Mouse (Mus musculus) embryo, embryonic 10 days (tissue): ENCODE data around the gene Cenpu.

Experiments
- DNase-seq: peaks from one replicate; pipeline ENCODE4 v3.0.0-alpha.2; 2015; ENCODE audit warnings: low spot score

Cenpu gene

GRCm38 (mm10) chr8:46551615-46552440, at the start of gene Cenpu:
Gene Cenpu (plus strand): TSS chr8:46552028.
- DNase-seq: peak; percentile 98

GRCm38 (mm10) chr8:46502333-46503071, 49.3 kb upstream of the Cenpu start:
- no peak for DNase-seq

DNA sequence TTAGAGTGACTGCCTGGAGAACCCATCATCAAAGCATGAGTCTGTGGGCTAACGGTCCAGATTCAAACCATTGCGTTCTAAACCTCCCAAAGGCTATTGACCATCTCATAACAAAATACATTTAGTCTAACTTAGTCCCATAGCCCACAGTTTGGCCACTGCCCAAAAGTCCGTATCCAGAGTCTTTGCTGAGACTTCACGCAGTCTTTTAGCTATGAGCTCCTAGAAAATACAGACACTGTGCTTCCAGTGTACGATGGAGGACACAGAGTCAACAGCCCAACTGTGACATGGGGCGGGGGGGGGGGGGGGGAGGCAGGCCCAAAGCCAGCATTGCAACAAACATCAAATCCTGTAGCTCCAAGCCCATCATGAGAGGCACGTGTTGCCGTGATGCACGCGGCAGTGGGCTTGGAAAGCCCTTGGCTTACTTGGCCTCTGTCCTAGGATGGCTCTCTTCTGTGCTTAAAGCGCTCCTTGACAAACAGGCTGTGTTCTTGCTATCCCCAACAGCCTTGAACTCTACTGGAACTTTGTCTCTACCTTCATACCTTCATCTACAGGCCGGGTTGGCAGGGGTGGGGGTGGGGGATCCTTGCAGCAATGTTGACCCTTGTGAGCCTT, 48.6 kb upstream of the Cenpu start:
- no peak for DNase-seq

- DNase-seq: peak; percentile 20
These were observed 47.6 kb upstream of the Cenpu start for GRCm38 (mm10) chr8:46504196-46504595.

GRCm38 (mm10) chr8:46508488-46509395, 43.1 kb upstream of the Cenpu start:
- no peak for DNase-seq

GRCm38 (mm10) chr8:46509474-46509873, 42.4 kb upstream of the Cenpu start:
- no peak for DNase-seq

DNA sequence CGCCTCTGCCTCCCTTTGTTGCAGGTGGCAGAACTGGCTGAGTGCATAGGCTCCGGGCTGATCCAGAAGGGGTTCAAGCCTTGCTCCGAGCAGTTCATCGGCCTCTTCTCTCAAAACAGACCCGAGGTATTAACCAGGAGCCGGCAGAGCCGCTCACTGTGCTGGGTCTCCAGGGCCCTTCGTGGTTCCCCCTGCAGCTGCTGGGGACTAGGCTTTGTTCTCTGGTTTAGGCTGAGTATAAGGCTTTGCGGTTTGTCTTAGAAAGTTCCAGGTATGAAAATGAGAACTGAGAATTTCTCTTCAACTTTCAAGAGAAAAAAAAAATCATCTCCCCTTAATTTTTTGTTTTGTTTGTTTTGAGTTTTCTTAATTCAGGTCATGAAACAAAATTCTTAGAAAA, 40.5 kb upstream of the Cenpu start:
- DNase-seq: no peak

DNA sequence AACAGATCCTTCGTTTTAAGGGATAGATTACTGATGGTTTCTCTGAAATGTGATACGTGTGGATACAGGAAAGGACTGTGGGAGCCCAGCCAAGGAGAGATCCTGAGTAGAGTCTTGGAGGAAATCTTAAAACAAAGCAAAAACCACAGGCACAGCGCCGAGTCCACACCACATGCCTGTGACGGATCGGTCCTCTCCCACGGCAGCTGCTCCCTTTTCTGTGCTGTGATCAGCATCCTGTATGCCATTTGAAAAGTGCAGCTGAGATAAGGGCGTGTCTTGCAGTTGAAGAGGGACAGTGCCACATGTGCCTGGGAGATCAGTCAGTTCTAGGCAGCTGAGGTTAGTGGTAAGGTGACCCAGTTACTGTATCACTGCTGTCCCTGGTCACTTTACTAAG, 39.3 kb upstream of the Cenpu start:
- no peak for DNase-seq

DNA sequence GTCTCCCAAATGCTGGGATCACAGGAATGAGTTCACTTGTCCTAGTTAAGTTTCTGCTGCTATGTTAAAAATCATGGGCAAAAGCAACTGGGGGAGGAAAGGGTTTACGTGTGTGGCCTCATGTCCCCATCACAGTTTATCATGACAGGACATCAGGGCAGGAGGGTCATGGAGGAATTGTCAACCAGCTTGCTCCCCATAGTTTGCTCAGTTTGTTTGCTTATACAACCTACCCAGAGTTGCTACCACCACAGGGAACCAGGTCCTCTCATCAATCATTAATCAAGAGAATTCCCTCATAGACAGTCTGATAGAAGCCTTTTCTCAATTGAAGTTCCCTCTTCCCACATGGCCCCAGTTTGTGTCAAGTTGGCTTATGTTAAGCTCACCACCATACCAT, 37.8 kb upstream of the Cenpu start:
- no peak for DNase-seq

GRCm38 (mm10) chr8:46520667-46521066, 31.2 kb upstream of the Cenpu start:
- no peak for DNase-seq

DNA sequence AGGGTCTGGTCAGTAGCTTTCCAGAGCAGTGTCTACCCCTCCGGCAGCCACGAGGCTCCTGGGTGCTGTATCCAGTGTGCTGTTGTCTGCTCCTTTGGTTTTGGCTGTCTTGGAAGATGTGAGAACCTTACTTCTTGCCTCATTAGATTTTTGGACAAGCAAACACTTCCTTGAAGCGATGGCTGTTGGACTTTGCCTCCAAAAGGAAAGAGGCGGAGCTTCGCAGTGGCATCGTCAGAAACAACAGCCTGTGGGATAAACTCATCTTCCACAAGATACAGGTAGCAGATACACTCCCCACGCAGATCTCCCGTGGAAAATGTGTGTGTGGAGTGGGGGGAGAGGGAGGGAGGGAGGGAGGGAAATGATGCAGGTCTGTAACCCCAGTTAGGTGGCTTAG, 25.7 kb upstream of the Cenpu start:
- DNase-seq: no peak

- no peak for DNase-seq
These were observed 25.0 kb upstream of the Cenpu start for GRCm38 (mm10) chr8:46526821-46527220.

DNA sequence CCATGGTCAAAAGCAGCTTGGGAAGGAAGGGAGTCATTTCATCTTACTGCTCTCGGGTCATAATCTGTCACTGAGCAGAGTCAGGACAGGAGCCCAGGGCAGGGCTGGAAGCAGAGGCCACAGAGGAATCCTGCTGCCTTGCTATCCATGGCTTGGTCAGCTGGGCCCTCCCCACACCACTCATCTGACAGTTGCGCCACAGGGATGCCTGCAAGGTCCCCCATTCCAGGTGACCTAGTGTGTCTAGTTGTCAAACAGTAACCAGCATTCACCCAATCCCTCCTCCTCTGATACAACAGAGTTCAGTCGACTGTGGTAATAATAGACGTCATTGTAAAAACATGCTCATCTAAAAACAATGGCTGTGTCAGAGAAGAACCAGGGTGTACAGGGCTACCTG, 22.3 kb upstream of the Cenpu start:
- no peak for DNase-seq

DNA sequence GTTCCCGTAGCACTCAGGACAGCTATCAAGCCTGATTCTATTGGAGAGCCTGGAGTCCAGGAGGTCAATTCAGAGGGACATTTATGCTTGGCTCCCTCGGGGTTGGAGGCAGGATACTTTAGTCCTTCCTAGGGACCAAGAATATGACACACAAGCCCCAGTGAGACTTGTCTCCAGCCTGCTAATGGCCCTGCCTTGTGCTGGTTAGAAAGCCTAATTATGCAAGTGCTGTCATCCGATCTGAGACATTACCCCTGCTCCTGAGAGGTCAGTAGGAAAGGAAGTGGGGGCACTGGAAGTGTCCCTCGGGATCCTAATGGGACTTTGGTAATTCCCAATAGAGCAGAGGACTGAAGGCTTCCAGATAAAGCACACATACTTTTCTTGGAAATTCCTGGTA, 21.3 kb upstream of the Cenpu start:
- DNase-seq: peak; percentile 23

GRCm38 (mm10) chr8:46533926-46534325, 17.9 kb upstream of the Cenpu start:
- DNase-seq: no peak

DNA sequence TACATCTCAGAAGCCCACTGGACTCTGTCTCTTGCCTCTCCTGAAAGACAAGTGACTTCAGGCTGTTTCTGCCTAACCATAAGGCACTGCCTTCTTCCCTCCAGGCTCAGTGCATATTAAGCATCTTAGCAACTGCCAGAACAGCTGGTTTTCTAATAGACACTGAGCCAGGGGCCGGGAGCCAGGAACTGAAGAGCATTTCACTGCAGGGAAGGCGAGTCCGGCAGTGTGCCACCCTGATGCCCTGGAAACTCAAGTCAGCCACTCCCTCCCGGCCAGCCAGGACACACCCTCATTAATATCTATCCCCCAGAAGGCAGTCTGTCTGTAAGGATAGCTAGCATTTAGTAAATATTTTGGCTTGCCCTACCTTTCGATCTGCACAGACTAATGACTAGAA, 12.1 kb upstream of the Cenpu start:
- no peak for DNase-seq

- no peak for DNase-seq
These were observed 8.6 kb upstream of the Cenpu start for GRCm38 (mm10) chr8:46543191-46543590.

GRCm38 (mm10) chr8:46543662-46544061, 8.2 kb upstream of the Cenpu start:
- no peak for DNase-seq

- DNase-seq: no peak
These were observed 6.0 kb upstream of the Cenpu start for GRCm38 (mm10) chr8:46545854-46546253.

GRCm38 (mm10) chr8:46546431-46547176, 5.2 kb upstream of the Cenpu start:
- DNase-seq: peak; percentile 13

- DNase-seq: peak; percentile 72
These were observed 4.6 kb upstream of the Cenpu start for GRCm38 (mm10) chr8:46547245-46547644.
